Mouse (Mus musculus) CD8-positive naive resting alpha-beta T cell, adult 2 months (primary cell): ENCODE results near the gene Pibf1.
A peak's percentile ranks its signal among the peaks of the same experiment; 100 is the strongest.

Source experiments
- DNase-seq, 2 experiments: peaks; one replicate each; pipeline ENCODE4 v3.0.0; 2022; ENCODE audit warnings: low read depth in 2 of 2, low spot score in 2 of 2

Pibf1 gene

GRCm38 (mm10) chr14:99099267-99099966, at the start of gene Pibf1, which contains the start of gene Dis3:
TSS of gene Pibf1 (plus strand) at chr14:99099424.
TSS of gene Dis3 (minus strand) at chr14:99099770.
- DNase-seq: peak; percentile 99

GRCm38 (mm10) chr14:99058959-99059586, 40.2 kb upstream of the Pibf1 start:
- no peak for DNase-seq

GRCm38 (mm10) chr14:99060616-99061015, 38.6 kb upstream of the Pibf1 start:
- DNase-seq: no peak

GRCm38 (mm10) chr14:99063091-99063490, 36.1 kb upstream of the Pibf1 start:
- no peak for DNase-seq

GRCm38 (mm10) chr14:99071146-99071545, 28.1 kb upstream of the Pibf1 start:
- DNase-seq: no peak

- no peak for DNase-seq
These were observed 10.3 kb upstream of the Pibf1 start for GRCm38 (mm10) chr14:99088947-99089346.

GRCm38 (mm10) chr14:99099967-99100587, 853 bp downstream of the Pibf1 start:
- no peak for DNase-seq

GRCm38 (mm10) chr14:99103050-99103449, 3.8 kb downstream of the Pibf1 start:
- DNase-seq: no peak

- DNase-seq: no peak
These were observed 5.4 kb downstream of the Pibf1 start for GRCm38 (mm10) chr14:99104542-99105123.

GRCm38 (mm10) chr14:99106671-99107070, 7.4 kb downstream of the Pibf1 start:
- DNase-seq: no peak

- no peak for DNase-seq
These were observed 8.5 kb downstream of the Pibf1 start for GRCm38 (mm10) chr14:99107631-99108187.

- no peak for DNase-seq
These were observed 9.5 kb downstream of the Pibf1 start for GRCm38 (mm10) chr14:99108762-99109161.

- DNase-seq: no peak
These were observed 18.4 kb downstream of the Pibf1 start for GRCm38 (mm10) chr14:99117576-99117975.

GRCm38 (mm10) chr14:99121584-99122339, 22.5 kb downstream of the Pibf1 start:
- no peak for DNase-seq

GRCm38 (mm10) chr14:99124076-99124475, 24.9 kb downstream of the Pibf1 start:
- no peak for DNase-seq

- no peak for DNase-seq
These were observed 27.5 kb downstream of the Pibf1 start for GRCm38 (mm10) chr14:99126713-99127112.

- no peak for DNase-seq
These were observed 28.3 kb downstream of the Pibf1 start for GRCm38 (mm10) chr14:99127509-99127908.

GRCm38 (mm10) chr14:99129050-99129449, 29.8 kb downstream of the Pibf1 start:
- DNase-seq: no peak

- DNase-seq: no peak
These were observed 34.8 kb downstream of the Pibf1 start for GRCm38 (mm10) chr14:99134048-99134447.

GRCm38 (mm10) chr14:99135761-99136160, 36.5 kb downstream of the Pibf1 start:
- DNase-seq: no peak

- no peak for DNase-seq
These were observed 37.1 kb downstream of the Pibf1 start for GRCm38 (mm10) chr14:99136297-99136696.
